Mouse (Mus musculus) natural killer cell, adult 2 months (primary cell): ENCODE data around the gene Slc12a9.
A peak's percentile ranks its signal among the peaks of the same experiment; 100 is the strongest.

Source experiments
- DNase-seq, 2 experiments: peaks; one replicate each; pipeline ENCODE4 v3.0.0; 2022; ENCODE audit warnings: low spot score in 2 of 2

Gene Slc12a9

DNA sequence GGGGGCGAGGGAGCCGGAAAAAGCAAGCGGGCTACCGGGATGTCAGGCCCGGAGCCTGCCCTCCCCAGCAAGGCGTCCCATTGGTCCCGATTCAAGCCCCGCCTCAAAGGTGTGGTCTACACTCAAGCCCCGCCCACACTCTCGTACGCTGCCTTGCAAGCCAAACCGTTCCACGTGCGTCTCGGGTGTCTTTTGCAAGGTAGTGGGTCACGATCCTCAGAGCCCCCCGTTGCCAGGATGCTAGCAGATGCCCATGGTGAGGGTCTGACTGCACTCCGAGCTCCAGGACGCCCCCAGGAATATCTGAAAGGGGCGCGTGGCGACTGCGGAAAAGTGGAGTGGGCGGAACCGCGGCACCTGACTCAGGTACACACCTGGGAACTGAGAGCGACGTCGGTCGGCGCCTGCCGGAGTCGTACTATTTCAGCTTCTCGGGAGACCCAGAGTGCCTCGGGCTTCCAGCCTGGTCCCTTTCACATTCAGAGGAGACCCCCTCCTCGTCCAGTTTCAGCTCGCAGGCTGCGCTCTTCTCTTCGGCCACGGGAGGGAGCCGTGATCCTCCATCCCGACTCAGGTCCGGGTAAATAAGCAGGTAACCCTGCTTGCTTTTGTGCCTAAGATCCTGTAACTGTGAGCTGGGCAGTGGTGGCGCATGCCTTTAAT is at the start of gene Slc12a9:
TSS of gene Slc12a9 (minus strand) at position 86 of the 663 bp plus-strand sequence.
- DNase-seq = peak; percentile 88 to 91

GRCm38 (mm10) chr5:137381152-137381551 is 47.8 kb upstream of the Slc12a9 start:
- peak; percentile 42 to 56 for DNase-seq

DNA sequence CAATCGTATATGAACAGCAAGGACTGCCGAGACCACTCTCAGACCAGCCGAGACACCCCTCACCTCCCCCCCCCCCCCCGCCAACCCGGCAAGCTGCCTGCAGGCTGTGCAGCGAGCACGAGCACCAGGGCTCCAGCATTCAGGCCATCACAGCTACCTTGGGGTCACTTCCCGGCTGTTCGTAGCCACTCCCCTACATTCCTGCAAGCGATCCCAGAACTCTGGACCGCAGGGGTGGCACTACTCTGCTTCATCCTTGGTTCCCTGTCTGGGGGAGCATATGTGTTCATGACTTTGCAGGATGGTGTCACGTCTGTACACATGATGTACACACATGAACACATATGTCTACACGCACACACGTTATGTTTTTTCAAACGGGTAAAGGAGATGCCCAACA is 44.2 kb upstream of the Slc12a9 start:
- no peak for DNase-seq

DNA sequence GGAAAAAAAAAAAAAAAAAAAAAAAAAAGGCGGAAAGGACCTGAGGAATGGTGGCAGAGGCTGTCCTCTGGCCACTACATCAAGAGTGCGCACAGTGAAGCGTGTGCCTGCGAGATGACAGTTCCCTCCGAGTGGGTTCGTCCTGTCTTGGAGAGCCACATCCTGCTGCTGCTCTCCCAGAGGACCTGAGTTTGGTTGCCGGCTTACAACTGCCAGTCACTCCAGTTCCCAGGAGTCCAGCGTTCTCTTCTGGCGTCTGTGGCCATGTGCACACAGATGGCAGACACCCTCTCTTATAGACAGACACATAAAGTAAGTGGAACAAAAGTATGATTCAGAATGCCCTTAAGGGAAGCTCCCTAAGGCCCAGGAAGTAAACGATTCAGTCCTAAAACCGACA is 43.8 kb upstream of the Slc12a9 start:
- no peak for DNase-seq

DNA sequence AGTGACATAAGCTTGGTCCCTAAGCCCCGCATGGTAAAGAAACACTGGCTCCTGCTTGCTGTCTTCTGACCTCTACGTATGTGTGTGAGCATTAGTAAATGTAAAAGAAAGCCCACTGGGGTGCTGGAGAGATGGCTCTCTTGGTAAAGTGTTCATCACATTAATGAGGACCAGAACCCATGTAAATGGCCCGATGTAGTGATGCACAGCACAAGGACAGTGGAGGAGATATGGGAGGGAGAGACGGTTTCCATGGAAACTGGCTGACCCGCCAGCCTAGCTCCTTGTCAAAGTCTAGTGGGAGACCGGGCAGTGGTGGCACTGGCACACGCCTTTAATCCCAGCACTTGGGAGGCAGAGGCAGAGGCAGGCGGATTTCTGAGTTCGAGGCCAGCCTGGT is 43.3 kb upstream of the Slc12a9 start:
- no peak for DNase-seq

GRCm38 (mm10) chr5:137376198-137376597 is 42.8 kb upstream of the Slc12a9 start:
- DNase-seq = no peak

DNA sequence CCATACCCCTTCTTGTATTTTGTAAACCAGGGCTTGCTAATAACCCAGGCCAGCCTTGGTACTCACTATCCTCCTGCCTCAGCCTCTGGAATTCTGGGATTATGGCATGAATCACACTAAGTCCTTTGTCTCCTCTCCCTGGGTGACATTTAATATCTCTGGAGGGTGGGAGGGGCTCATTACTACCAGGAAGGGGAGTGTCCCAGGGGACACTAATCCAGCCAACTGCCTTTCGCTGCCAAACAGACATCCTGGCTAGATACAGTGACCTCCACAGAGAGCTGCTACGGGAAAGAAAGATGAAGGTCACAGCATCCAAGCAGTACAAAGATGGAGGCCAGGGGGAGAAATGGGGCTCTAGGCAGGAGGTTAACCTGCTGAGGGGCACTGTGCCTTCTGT is 42.2 kb upstream of the Slc12a9 start:
- DNase-seq = no peak

- DNase-seq = no peak
Observed at GRCm38 (mm10) chr5:137374521-137375080, 41.2 kb upstream of the Slc12a9 start.

DNA sequence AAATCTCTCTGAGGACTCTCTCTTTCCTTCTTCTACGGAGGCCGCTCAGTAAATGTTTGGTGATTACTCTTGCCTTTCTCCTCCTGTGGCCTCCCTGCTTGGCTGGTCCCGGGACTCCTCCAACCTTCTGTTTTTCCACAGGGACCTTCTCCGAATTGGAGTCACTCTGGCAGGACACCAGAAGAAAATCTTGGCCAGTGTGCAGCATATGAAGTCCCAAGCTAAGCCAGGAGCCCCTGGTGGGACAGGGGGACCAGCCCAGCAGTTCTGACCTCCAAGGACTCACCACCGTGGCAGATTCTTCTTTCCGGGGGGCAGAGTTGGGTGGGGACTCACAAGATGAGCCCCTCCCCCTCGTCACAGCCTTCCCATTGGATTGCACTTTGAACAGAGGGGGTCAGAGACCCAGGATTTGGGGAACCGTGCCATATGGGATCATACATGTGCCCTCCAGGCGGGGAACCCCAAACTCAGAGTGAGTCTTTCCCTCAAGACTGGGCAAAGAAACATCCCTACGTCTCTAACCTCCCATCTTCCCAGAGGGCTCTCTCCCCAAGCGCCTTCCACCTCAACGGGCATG is 40.1 kb upstream of the Slc12a9 start:
- no peak for DNase-seq

- no peak for DNase-seq
Observed at GRCm38 (mm10) chr5:137369665-137370064, 36.3 kb upstream of the Slc12a9 start.

- DNase-seq = no peak
Observed at GRCm38 (mm10) chr5:137358382-137358781, 25.0 kb upstream of the Slc12a9 start.

GRCm38 (mm10) chr5:137354091-137354490 is 20.7 kb upstream of the Slc12a9 start:
- DNase-seq = no peak

DNA sequence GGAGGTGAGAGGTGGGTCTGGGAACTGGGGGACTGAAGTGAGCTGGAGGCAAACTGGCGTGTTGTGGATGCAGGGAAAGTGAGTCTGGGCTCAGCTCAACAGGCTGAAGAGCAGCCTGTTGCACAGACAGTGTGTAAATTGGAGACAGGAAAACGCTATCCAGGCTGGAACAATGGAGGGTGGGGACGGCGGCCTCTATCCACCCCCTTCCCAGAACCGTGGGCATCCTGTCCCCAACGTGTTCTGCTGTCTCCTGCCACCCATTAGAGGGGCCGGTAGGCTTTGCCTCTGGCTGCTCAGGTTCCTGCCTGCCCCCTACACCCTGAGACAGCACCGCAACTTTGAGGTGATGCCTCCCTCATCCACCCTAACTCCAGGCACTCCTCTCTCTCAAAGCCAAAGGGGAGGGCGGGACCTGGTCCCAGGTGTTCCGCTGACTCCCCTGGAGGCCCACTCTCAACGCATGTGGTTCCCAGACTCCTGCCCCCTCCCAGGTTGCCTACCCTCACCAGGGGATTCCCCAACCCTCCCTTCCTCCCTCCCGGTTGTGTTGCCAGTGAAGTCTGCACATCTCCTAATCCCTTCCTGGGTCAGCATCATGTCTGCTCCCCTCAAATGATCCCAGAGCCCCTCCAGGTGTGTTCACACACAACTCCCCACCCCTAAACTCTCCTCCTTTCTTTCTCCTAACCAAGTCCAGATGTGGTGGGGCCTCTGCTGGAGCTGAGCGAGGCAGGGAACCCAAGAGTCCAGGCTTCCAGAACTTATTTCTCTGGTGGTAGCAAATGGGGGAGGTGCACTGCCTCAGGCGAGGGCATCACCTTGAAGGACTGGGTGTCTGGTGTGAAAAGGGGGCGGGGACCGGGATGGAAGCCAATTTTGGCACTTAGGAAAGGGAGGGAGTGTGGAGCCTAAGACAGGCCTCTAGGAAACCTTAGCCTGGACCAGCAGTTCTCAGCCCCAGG is 18.9 kb upstream of the Slc12a9 start:
- no peak for DNase-seq

DNA sequence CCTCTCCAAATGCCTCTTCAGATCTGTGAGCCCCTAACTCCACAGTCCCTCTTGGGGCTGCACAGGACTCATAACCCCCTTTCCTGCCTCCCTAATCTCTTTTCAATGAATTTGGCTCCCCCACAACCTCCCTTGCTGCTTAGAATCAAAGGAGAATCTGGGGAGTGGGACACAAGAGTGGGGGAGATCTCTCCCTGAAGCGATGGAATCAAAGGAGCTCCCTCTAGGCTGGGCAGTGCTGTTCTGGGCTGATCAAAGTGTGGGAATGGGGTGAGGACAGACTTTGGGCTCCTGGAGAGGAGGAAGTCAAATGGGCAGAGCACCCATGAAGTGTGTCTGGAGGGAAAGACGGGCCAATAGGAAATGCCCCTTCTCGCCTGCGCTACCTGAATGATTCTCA is 18.0 kb upstream of the Slc12a9 start:
- DNase-seq = no peak

DNA sequence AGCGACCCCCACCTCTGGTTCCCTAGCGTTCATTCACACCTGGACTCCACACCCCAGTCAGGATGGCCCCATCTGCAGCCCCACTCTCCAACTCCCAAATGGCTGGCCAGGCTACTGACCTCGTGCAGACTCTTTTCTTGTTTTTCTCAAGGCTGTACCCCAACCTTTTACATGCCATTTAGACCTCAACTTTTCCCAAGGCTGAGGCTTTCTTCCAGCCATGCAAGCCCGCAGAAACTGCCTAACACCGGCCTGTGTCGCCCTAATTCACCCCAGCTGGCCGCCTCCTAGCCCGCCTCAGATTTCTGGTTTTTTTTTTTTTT is 17.6 kb upstream of the Slc12a9 start:
- no peak for DNase-seq

DNA sequence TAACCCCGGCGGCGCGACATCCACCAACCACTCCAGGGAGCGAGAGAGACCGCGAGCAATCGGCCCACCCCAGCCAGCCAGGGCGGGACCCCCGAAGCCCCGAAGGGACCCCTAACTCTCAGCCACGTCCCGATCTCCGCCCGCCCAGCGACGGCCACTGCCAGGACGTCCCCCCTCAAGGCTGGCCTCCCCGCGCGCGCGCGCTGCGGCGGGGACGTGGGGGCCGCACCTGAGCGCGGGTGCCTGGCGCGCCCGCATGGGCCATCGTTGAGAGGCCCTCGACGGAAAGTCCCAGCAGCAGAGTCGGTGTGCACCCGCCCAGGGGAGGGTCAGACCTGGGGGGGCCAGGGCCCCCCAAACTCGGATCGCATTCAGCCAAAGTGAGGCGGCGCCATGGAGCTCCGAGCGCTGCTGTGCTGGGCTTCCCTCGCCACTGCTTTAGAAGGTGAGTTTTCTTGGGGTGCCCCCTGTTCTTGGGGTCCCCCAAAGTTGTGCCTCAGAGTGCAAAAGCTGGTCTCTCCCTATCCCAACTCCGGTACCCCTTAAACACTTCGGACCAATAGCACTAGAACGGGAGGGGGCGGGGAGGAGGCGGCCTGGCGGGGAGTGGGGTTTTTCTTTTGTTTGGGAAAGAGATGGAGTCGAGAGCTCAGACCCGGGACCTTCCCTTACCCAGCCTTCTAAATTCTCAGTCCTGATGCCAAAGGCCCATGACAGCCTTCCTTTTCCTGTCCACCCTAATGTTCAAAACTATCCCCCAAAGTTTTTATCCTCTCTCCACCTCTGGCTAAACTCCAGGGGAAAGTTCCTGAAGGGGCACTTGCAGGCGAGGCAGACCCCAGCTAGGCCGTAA is 17.0 kb upstream of the Slc12a9 start:
- no peak for DNase-seq

DNA sequence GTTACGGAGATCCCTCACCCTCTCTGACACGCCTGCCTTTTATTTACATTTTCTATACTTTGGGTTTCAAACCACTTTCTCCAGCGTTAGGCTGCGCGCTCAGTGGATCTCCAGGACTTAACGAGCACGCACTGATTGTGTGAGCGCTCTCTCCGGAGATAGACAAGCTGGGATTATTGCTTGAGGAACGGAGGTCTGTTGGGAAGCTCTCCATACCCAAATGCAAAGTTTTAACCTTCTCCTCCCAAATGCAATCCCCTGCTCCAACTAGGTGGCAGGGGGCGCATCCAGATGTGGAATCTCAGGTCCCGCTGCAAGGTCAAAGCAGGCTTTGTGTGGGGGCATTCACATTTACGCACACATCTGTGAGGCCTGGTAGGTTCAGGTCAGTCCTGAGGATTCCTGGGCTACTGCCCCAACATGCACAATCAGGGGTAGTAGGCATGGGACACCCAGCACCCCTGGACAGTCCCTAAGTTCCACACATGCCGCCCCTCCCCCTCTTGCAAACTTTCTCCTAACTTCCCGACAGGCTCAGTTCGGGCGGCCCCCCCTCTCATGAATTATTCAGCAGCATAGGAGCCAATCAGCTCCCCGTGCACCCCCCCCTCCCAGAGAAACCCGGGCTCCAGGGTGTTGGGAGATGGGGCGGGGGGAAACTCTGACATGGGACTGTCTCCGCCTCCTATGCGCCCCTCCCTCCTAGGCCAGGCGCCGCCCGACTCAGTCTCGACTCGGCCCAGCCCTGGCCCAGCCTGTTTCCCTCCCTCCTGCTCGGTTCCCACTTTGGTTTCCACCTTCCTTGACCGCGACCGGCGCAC is 16.2 kb upstream of the Slc12a9 start, which contains the start of gene Ephb4:
TSS of gene Ephb4 (plus strand) at position 726 of the 821 bp plus-strand sequence.
- no peak for DNase-seq

DNA sequence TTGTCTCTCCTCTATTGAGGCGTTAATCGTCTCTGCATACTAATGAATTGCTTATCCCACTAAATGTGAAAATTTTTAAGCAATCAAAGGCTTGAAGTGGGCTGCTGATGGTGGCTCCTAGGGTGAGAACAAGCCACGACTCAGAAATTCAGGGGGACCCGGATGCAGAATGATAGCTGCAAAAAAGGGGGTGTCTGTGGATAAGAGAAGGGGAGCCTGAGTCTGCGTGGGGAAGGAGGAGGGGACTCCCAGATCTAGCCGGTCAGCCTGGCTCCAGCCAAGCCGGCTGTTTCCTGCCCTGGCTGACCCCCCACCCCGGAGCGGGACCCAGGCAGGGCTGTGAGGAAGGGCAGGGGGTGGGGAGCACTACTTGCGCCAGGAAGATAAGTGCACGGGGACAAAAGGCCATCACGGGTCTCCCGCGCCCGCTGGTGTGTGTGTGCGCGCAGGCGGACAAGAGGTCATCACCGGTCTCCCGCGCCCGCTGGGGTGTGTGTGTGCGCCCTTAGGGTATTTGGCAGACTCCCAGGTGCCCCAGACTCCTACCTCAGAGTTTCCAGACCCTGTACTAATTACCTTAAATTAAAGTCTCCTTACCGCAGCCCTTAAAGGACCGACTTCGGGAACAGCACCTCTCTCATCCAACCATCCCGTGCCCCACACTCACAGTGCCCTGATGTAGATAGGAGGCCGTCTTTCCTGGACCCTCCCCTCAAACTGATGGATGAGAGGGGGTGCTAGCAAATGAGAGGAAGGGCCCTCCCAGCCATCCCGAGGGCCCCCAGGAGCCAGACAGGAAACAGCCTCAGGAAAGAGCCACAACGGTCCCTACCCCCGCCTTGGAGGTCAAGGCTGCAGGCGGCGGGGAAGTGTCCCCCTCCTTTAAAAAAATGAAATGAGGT is 15.3 kb upstream of the Slc12a9 start:
- DNase-seq = no peak

- DNase-seq = no peak
Observed at GRCm38 (mm10) chr5:137347856-137348255, 14.5 kb upstream of the Slc12a9 start.
